Mouse (Mus musculus) embryonic facial prominence, embryonic 12.5 days (tissue): ENCODE measurements at regions not wholly inside any gene's neighbourhood (a gene's known extent, or its start where the extent isn't known, plus 50 kb on each side); places are given as distances from the start of the nearest gene placed in this dataset.
A peak's percentile ranks its signal among the peaks of the same experiment; 100 is the strongest.

ENCODE experiments used
- ATAC-seq: fragments of 200-750 bp; cut with Nextera tagmentation; 2 replicates; pipeline ENCODE4 v1.8.0; 2017; ENCODE audit not compliant: insufficient number of reproducible peaks, insufficient read depth, low FRiP score, low TSS enrichment
- H3K27ac ChIP-seq: fragments of 300-500 bp; sonication (generic); 2 replicates; pipeline ENCODE4 v1.5.1; 2016; ENCODE audit warnings: mild to moderate bottlenecking
- H3K27me3 ChIP-seq: fragments of 300-500 bp; sonication (generic); 2 replicates; pipeline ENCODE4 v1.6.1; 2016; ENCODE audit warnings: mild to moderate bottlenecking, moderate library complexity
- H3K36me3 ChIP-seq: fragments of 300-500 bp; sonication (generic); 2 replicates; pipeline ENCODE4 v1.6.1; 2016; ENCODE audit warnings: mild to moderate bottlenecking
- H3K4me1 ChIP-seq: fragments of 300-500 bp; sonication (generic); 2 replicates; pipeline ENCODE4 v1.6.1; 2016
- H3K4me2 ChIP-seq: fragments of 300-500 bp; sonication (generic); replicated peaks from 2 replicates; pipeline ENCODE4 v1.6.1; 2016; ENCODE audit warnings: mild to moderate bottlenecking, moderate library complexity
- H3K4me3 ChIP-seq: fragments of 300-500 bp; sonication (generic); 2 replicates; pipeline ENCODE4 v1.5.1; 2016; ENCODE audit warnings: mild to moderate bottlenecking
- H3K9ac ChIP-seq: fragments of 300-500 bp; sonication (generic); 2 replicates; pipeline ENCODE4 v1.6.1; 2016; ENCODE audit warnings: mild to moderate bottlenecking, moderate library complexity
- H3K9me3 ChIP-seq: fragments of 300-500 bp; sonication (generic); 2 replicates; pipeline ENCODE4 v1.6.1; 2016; ENCODE audit warnings: mild to moderate bottlenecking, moderate library complexity
- WGBS: fragments of 180-500 bp; shearing (Covaris S2); methylation state at CpG from one replicate; pipeline ENCODE4 v1.1.7; 2016; 5-methylcytosine and 5-hydroxymethylcytosine counted together

- H3K4me2 ChIP-seq = no peak overlapping the region
- no peaks in the 10 kb centered on the region for H3K9me3 ChIP-seq
- H3K9ac ChIP-seq = no peak overlapping the region
- H3K27ac ChIP-seq = no peak overlapping the region
- ATAC-seq = no peak
- H3K4me3 ChIP-seq = no peak overlapping the region
- WGBS = 87% methylated on average over 9 of the region's 9 CpGs
- H3K36me3 ChIP-seq = no peaks in the 10 kb centered on the region
- no peaks in the 10 kb centered on the region for H3K27me3 ChIP-seq
- H3K4me1 ChIP-seq = no peaks in the 10 kb centered on the region
These were observed 147.9 kb downstream of the Tomm20 start for GRCm38 (mm10) chr8:126797571-126798334.

GRCm38 (mm10) chr8:126793657-126794056, 152.0 kb downstream of the Tomm20 start:
- 76% methylated on average over 3 of the region's 3 CpGs for WGBS
- H3K4me1 ChIP-seq = peaks cover 5% of the 10 kb centered on the region; the same call in 1 of the 2 replicates
- no peak overlapping the region for H3K9ac ChIP-seq
- no peak overlapping the region for H3K4me2 ChIP-seq
- no peaks in the 10 kb centered on the region for H3K27me3 ChIP-seq
- no peak overlapping the region for H3K4me3 ChIP-seq
- no peaks in the 10 kb centered on the region for H3K36me3 ChIP-seq
- no peaks in the 10 kb centered on the region for H3K9me3 ChIP-seq
- no peak for ATAC-seq
- no peak overlapping the region for H3K27ac ChIP-seq

GRCm38 (mm10) chr8:126791069-126791468, 154.6 kb downstream of the Tomm20 start:
- no peak overlapping the region for H3K9ac ChIP-seq
- H3K4me3 ChIP-seq = no peak overlapping the region
- no peaks in the 10 kb centered on the region for H3K27me3 ChIP-seq
- H3K4me1 ChIP-seq = peaks cover 5% of the 10 kb centered on the region; the same call in 1 of the 2 replicates
- H3K36me3 ChIP-seq = no peaks in the 10 kb centered on the region
- 64% methylated on average over 4 of the region's 4 CpGs for WGBS
- ATAC-seq = no peak
- H3K27ac ChIP-seq = 0 out of 2 replicates have a peak overlapping the region, but pooled peaks have one; percentile 1
- peaks cover under 1% of the 10 kb centered on the region; the same call in 1 of the 2 replicates for H3K9me3 ChIP-seq
- H3K4me2 ChIP-seq = no peak overlapping the region

- Histone ChIP-seq H3K36me3 (no peaks in the 10 kb centered on the region), H3K9ac (no peak overlapping the region), H3K4me2 (no peak overlapping the region), H3K9me3 (peaks cover 3% of the 10 kb centered on the region; the same call in 1 of the 2 replicates), H3K4me3 (no peak overlapping the region), H3K27me3 (no peaks in the 10 kb centered on the region), H3K4me1 (peaks cover 5% of the 10 kb centered on the region; the same call in 1 of the 2 replicates), H3K27ac (peak overlapping the region; percentile 30; the same call in 1 of the 2 replicates)
- 87% methylated on average over 9 of the region's 9 CpGs for WGBS
- no peak for ATAC-seq
These were observed 155.4 kb downstream of the Tomm20 start for GRCm38 (mm10) chr8:126790214-126790613.

GRCm38 (mm10) chr8:126789076-126789475, 156.6 kb downstream of the Tomm20 start:
- WGBS = 51% methylated on average over 4 of the region's 4 CpGs
- no peaks in the 10 kb centered on the region for H3K27me3 ChIP-seq
- H3K9ac ChIP-seq = no peak overlapping the region
- H3K4me1 ChIP-seq = peaks cover 5% of the 10 kb centered on the region
- no peaks in the 10 kb centered on the region for H3K36me3 ChIP-seq
- no peak overlapping the region for H3K4me2 ChIP-seq
- peaks cover 3% of the 10 kb centered on the region; the same call in 1 of the 2 replicates for H3K9me3 ChIP-seq
- no peak overlapping the region for H3K4me3 ChIP-seq
- no peak for ATAC-seq
- H3K27ac ChIP-seq = peak overlapping the region; percentile 48; the same call in 1 of the 2 replicates

- no peak overlapping the region for H3K9ac ChIP-seq
- ATAC-seq = no peak
- H3K9me3 ChIP-seq = peaks cover 3% of the 10 kb centered on the region; the same call in 1 of the 2 replicates
- peak overlapping the region; percentile 48; the same call in 1 of the 2 replicates for H3K27ac ChIP-seq
- H3K36me3 ChIP-seq = no peaks in the 10 kb centered on the region
- H3K4me3 ChIP-seq = no peak overlapping the region
- peaks cover 5% of the 10 kb centered on the region for H3K4me1 ChIP-seq
- no peaks in the 10 kb centered on the region for H3K27me3 ChIP-seq
- no peak overlapping the region for H3K4me2 ChIP-seq
- WGBS = 38% methylated on average over 4 of the region's 4 CpGs
These were observed 157.0 kb downstream of the Tomm20 start for GRCm38 (mm10) chr8:126788669-126789068.

GRCm38 (mm10) chr8:126787398-126787797, 158.2 kb downstream of the Tomm20 start:
- Histone ChIP-seq H3K4me2 (no peak overlapping the region), H3K27ac (no peak overlapping the region), H3K9me3 (peaks cover 3% of the 10 kb centered on the region; the same call in 1 of the 2 replicates), H3K4me1 (peaks cover 5% of the 10 kb centered on the region), H3K9ac (no peak overlapping the region), H3K36me3 (no peaks in the 10 kb centered on the region), H3K4me3 (no peak overlapping the region), H3K27me3 (no peaks in the 10 kb centered on the region)
- WGBS = 83% methylated on average over 8 of the region's 8 CpGs
- ATAC-seq = no peak

GRCm38 (mm10) chr8:126785211-126785610, 160.4 kb downstream of the Tomm20 start:
- 80% methylated on average over 3 of the region's 3 CpGs for WGBS
- Histone ChIP-seq H3K36me3 (no peaks in the 10 kb centered on the region), H3K4me1 (peaks cover 5% of the 10 kb centered on the region), H3K9ac (no peak overlapping the region), H3K4me2 (no peak overlapping the region), H3K27ac (no peak overlapping the region), H3K27me3 (no peaks in the 10 kb centered on the region), H3K4me3 (no peak overlapping the region), H3K9me3 (peaks cover 3% of the 10 kb centered on the region; the same call in 1 of the 2 replicates)
- ATAC-seq = no peak

GRCm38 (mm10) chr8:126784604-126785003, 161.0 kb downstream of the Tomm20 start:
- Histone ChIP-seq H3K4me1 (peaks cover 5% of the 10 kb centered on the region), H3K36me3 (no peaks in the 10 kb centered on the region), H3K9ac (no peak overlapping the region), H3K27ac (no peak overlapping the region), H3K4me3 (no peak overlapping the region), H3K27me3 (no peaks in the 10 kb centered on the region), H3K9me3 (peaks cover 3% of the 10 kb centered on the region; the same call in 1 of the 2 replicates), H3K4me2 (no peak overlapping the region)
- ATAC-seq = no peak
- 90% methylated on average over 4 of the region's 4 CpGs for WGBS

- Histone ChIP-seq H3K27me3 (no peaks in the 10 kb centered on the region), H3K27ac (no peak overlapping the region), H3K4me3 (no peak overlapping the region), H3K9me3 (peaks cover 3% of the 10 kb centered on the region; the same call in 1 of the 2 replicates), H3K9ac (no peak overlapping the region), H3K4me2 (no peak overlapping the region), H3K4me1 (peaks cover under 1% of the 10 kb centered on the region), H3K36me3 (no peaks in the 10 kb centered on the region)
- WGBS = 74% methylated on average over 12 of the region's 12 CpGs
- no peak for ATAC-seq
These were observed 161.8 kb downstream of the Tomm20 start for GRCm38 (mm10) chr8:126783703-126784440.

- Histone ChIP-seq H3K4me3 (no peak overlapping the region), H3K4me2 (no peak overlapping the region), H3K36me3 (no peaks in the 10 kb centered on the region), H3K4me1 (no peaks in the 10 kb centered on the region; the same call in 1 of the 2 replicates), H3K9ac (no peak overlapping the region), H3K27ac (no peak overlapping the region), H3K9me3 (no peaks in the 10 kb centered on the region), H3K27me3 (no peaks in the 10 kb centered on the region)
- ATAC-seq = no peak
- WGBS = 91% methylated on average over 7 of the region's 7 CpGs
These were observed 167.0 kb downstream of the Tomm20 start for GRCm38 (mm10) chr8:126778673-126779072.
